Mouse (Mus musculus): ENCODE data around the gene Tigd4. TPM values are rescaled to one million over a fixed set of nuclear protein-coding genes. Genes with fewer than 3 reads are reported as not detected.

Gene Tigd4
- total RNA-seq, 2 experiments from 2014 or later = not detected

DNA sequence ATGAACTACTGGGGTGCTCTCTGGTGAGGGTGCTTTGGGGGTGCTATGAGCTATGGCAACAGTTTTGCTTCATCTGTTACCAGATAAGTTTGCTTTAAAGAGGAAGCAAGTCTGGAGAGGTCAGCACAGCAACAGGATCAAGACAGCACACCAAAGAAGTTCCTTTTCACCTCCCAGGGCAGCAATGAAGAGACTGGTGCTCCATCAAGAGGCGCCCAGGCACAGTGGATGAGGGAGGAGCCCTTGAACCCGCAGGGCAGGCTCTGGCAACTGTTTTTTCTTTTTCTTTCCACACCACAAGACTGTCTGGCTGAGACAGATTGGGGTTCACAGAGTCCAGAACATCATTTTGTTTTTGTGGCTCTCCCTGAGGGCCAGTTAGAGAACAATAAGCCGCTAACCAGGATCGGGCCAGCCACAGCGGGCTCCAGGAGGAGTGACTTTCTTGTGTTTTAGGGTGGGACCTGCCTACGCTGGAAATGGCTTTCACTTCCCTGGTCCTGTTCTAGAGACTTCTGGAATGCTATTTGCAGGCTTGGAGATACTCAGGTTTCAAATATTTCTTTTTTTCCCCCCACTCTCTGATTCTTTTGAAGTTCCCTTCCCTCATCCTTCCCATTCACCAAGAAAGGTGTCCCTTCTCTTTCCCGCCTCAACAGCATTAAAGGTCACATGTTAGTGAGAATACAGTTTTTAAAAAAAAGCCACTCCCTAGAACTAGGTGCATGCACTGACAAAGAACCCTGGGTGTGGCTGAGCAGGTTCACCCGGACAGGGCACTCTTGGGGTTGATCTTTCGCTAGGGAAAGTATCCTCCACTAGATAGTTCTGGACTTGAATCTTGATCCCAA, 52.0 kb downstream of the Tigd4 start:
- Histone ChIP-seq H3K27ac (no peak overlapping the region), H3K4me3 (no peak overlapping the region)
- no peak for DNase-seq (ENCODE audit: extremely low spot score in 1 of 2, low spot score in 2 of 2)
- TF ChIP-seq CTCF (IDR thresholded peaks at IDR 0.05) = no peak
- intact Hi-C loops (cut with DNase I) = no loop called here

GRCm38 (mm10) chr3:84646007-84646290, 52.6 kb downstream of the Tigd4 start:
- H3K27ac ChIP-seq = no peak overlapping the region
- intact Hi-C loops (cut with DNase I) = no loop called here
- H3K4me3 ChIP-seq = no peak overlapping the region
- no peak for DNase-seq (ENCODE audit: extremely low spot score in 1 of 2, low spot score in 2 of 2)
- no peak for TF ChIP-seq CTCF (IDR thresholded peaks at IDR 0.05)

DNA sequence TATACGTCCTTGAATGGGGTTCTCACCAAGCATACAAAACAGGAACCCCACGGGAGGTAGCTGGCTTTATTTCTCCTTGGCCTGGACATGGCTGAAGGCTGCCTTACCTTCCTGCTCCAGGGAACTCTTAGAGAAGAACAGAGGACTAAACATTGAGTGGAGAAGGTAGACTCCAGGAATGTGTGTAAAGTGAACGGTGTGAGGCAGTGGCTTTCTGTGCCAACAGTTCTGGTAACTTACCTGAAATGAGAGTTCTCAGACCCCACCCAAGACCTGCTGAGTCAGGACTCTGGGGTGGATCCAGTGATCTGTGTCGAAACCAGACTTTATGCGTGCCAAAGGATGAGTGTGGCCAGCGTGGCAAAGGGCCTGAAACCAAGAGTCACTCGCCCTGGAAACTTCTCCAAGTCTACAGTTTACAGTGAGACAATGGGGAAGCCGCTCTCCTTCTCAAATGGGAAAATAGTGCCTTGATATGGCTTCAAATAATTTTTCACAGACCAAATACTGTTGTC, 53.0 kb downstream of the Tigd4 start:
- intact Hi-C loops (cut with DNase I) = no loop called here
- no peak for TF ChIP-seq CTCF (IDR thresholded peaks at IDR 0.05)
- H3K27ac ChIP-seq = no peak overlapping the region

More for the DNA sequence above, 53.0 kb downstream of the Tigd4 start:
- H3K4me3 ChIP-seq = no peak overlapping the region
- DNase-seq (ENCODE audit: extremely low spot score in 1 of 2, low spot score in 2 of 2) = no peak

Other genes with a start within 250 kb of the Tigd4 start
- gene Fhdc1, start 113.1 kb upstream of the Tigd4 start, total RNA-seq (2021) = 1 to 10 TPM; 3.4 to 4.5 TPM
- 10 to 100 TPM; 15.3 to 16.0 TPM for gene Arfip1, start 10.9 kb upstream of the Tigd4 start, total RNA-seq (2021)
- gene Tmem154, start 72.6 kb downstream of the Tigd4 start, total RNA-seq (2021) = under 1 TPM; 0.23 to 0.36 TPM
- 100 to 1,000 TPM; 234 to 282 TPM for gene Fbxw7, start 221.7 kb downstream of the Tigd4 start, total RNA-seq (2021)